Mouse (Mus musculus): Measurements from ENCODE around the gene Galntl6. TPM values are rescaled to one million over a fixed set of nuclear protein-coding genes. Genes with fewer than 3 reads are reported as not detected.

Gene Galntl6
- polyA plus RNA-seq, 1 experiment from 2014 or later, result 0.12 TPM

DNA sequence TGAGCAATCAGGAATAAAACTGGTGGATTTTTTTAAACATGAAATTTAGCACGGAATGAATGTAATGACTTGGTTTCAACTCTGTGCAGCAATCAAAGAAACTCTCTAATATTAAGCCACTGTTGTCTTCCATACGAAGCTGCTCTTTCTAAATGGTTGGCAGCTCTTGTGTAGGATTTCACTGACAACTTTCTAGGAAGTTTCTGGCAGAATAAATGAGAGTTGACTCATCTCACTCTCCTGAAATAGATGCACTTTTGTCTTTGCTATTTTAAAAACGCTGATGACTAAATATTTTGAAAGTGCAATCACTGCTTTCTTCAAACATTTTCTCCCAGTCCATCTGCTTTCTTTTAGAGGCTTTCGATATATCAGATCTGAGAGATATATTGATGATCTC lies 256.8 kb downstream of the Galntl6 start:
- ATAC-seq (ENCODE audit: insufficient read depth), result no peak
- H3K4me3 ChIP-seq (ENCODE audit: low read depth, low read length), result no peak overlapping the region
- H3K4me1 ChIP-seq (ENCODE audit: insufficient read depth), result no peaks in the 10 kb centered on the region
- 71% methylated on average over 4 of the region's 4 CpGs for WGBS
- no peak for TF ChIP-seq CTCF (IDR thresholded peaks at IDR 0.05; ENCODE audit: low read depth)
- H3K27me3 ChIP-seq (ENCODE audit: insufficient read depth, low read length), result no peaks in the 10 kb centered on the region
- DNase-seq, result no peak
- no peak overlapping the region for H3K9ac ChIP-seq
- H3K4me2 ChIP-seq, result no peak overlapping the region
- H3K9me3 ChIP-seq (ENCODE audit: low read depth, low read length), result no peaks in the 10 kb centered on the region
- H3K36me3 ChIP-seq (ENCODE audit: insufficient read depth), result no peaks in the 10 kb centered on the region
- H3K27ac ChIP-seq (ENCODE audit: low read depth), result no peak overlapping the region

DNA sequence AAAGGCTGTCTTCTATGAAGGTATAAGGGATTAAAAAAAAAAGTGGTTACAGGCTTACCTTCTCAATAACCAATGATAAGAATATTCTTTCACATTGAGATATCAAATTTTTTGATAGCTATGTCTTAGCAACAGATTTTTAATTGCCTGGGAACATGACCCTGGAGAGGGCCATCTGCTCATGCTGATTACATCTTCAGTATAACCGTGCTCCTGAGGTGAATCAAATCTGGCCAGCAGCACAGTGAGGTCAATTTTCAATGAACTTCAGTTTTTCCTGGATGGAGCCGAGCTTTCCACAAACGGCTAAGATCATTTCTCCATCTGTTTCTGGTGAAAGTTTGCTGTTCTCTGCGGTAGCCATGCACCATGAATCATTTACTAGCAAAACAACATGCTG lies 306.0 kb downstream of the Galntl6 start:
- no peak for TF ChIP-seq CTCF (IDR thresholded peaks at IDR 0.05; ENCODE audit: low read depth)
- Histone ChIP-seq H3K9me3 (ENCODE audit: low read depth, low read length) (no peaks in the 10 kb centered on the region), H3K4me2 (no peak overlapping the region), H3K27ac (ENCODE audit: low read depth) (no peak overlapping the region), H3K36me3 (ENCODE audit: insufficient read depth) (no peaks in the 10 kb centered on the region), H3K4me1 (ENCODE audit: insufficient read depth) (no peaks in the 10 kb centered on the region), H3K27me3 (ENCODE audit: insufficient read depth, low read length) (no peaks in the 10 kb centered on the region), H3K9ac (no peak overlapping the region), H3K4me3 (ENCODE audit: low read depth, low read length) (no peak overlapping the region)
- no peak for DNase-seq
- ATAC-seq (ENCODE audit: insufficient read depth), result no peak
- 67% methylated on average over 4 of the region's 4 CpGs for WGBS

DNA sequence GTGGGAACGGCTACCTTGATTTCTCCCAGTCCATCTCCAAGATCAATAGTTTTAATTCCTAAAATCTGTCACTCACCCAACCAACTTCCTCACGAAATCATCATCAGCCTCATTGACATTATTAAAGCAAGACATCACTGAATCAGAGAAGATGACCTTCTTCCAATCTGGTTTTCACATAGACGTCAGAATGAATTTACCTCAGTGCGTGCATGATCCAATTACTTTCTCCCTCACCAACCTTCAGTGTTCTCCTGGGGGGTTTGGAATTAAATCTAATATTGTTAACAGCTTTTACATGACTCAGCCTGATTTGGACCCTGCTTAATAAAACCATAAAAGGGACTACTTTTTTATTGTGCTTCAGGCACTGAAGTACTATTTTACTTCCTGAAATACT lies 307.7 kb downstream of the Galntl6 start:
- Histone ChIP-seq H3K27me3 (ENCODE audit: insufficient read depth, low read length) (no peaks in the 10 kb centered on the region), H3K4me2 (no peak overlapping the region), H3K4me3 (ENCODE audit: low read depth, low read length) (no peak overlapping the region), H3K9me3 (ENCODE audit: low read depth, low read length) (no peaks in the 10 kb centered on the region), H3K4me1 (ENCODE audit: insufficient read depth) (no peaks in the 10 kb centered on the region), H3K27ac (ENCODE audit: low read depth) (no peak overlapping the region), H3K9ac (no peak overlapping the region), H3K36me3 (ENCODE audit: insufficient read depth) (no peaks in the 10 kb centered on the region)
- TF ChIP-seq CTCF (IDR thresholded peaks at IDR 0.05; ENCODE audit: low read depth), result no peak
- DNase-seq (no peak), ATAC-seq (ENCODE audit: insufficient read depth) (no peak)
- WGBS, result 82% methylated on average over 4 of the region's 4 CpGs

DNA sequence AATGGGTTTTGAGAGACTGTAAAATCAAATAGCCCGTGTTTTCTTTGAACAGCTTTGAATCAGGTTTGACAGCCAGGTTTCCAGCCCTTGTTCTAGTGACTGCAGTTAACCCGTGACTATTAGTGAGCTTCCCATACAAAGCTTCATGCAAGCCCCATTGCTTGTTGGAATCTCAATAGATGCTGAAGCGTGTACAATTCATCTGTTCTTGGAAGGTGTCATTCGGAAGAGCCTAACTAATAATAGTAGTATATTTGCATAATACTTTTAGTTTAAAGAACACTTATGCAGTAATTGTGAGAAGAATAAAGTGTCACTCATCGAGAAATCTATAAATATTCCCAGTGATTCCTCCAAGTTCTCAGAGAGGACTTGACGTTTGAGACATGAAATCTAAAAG lies 314.6 kb downstream of the Galntl6 start:
- no peak for ATAC-seq (ENCODE audit: insufficient read depth)
- no peaks in the 10 kb centered on the region for H3K27me3 ChIP-seq (ENCODE audit: insufficient read depth, low read length)
- H3K9me3 ChIP-seq (ENCODE audit: low read depth, low read length), result no peaks in the 10 kb centered on the region
- no peak overlapping the region for H3K4me2 ChIP-seq
- no peak overlapping the region for H3K27ac ChIP-seq (ENCODE audit: low read depth)
- H3K36me3 ChIP-seq (ENCODE audit: insufficient read depth), result no peaks in the 10 kb centered on the region
- no peak for DNase-seq
- H3K4me3 ChIP-seq (ENCODE audit: low read depth, low read length), result no peak overlapping the region
- H3K4me1 ChIP-seq (ENCODE audit: insufficient read depth), result no peaks in the 10 kb centered on the region
- no peak for TF ChIP-seq CTCF (IDR thresholded peaks at IDR 0.05; ENCODE audit: low read depth)
- WGBS, result 74% methylated on average over 6 of the region's 6 CpGs
- no peak overlapping the region for H3K9ac ChIP-seq

DNA sequence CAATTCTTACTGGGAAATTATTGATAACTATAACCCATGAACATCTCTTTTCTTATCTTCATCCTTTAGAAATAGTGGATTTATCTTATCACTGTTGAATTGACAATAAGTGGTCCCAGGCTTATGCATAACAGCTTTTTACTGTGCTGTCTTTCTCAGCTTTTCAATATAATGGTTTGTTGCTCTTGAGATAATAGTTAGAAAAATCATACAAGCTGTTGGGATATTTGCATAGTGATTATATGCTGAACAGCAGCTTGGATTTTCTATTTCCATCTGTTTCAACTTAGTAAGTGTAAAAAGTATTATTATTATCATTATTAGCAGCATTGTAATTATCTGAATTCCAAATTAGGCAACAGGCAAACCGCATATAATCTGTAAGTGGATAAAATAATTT lies 337.1 kb downstream of the Galntl6 start:
- Histone ChIP-seq H3K36me3 (ENCODE audit: insufficient read depth) (no peaks in the 10 kb centered on the region), H3K4me1 (ENCODE audit: insufficient read depth) (no peaks in the 10 kb centered on the region), H3K27me3 (ENCODE audit: insufficient read depth, low read length) (no peaks in the 10 kb centered on the region), H3K9ac (no peak overlapping the region), H3K4me2 (no peak overlapping the region), H3K4me3 (ENCODE audit: low read depth, low read length) (no peak overlapping the region), H3K27ac (ENCODE audit: low read depth) (no peak overlapping the region), H3K9me3 (ENCODE audit: low read depth, low read length) (no peaks in the 10 kb centered on the region)
- ATAC-seq (ENCODE audit: insufficient read depth) (no peak), DNase-seq (no peak)
- TF ChIP-seq CTCF (IDR thresholded peaks at IDR 0.05; ENCODE audit: low read depth), result no peak
- WGBS, result 91% methylated on average over 1 of the region's 1 CpGs

DNA sequence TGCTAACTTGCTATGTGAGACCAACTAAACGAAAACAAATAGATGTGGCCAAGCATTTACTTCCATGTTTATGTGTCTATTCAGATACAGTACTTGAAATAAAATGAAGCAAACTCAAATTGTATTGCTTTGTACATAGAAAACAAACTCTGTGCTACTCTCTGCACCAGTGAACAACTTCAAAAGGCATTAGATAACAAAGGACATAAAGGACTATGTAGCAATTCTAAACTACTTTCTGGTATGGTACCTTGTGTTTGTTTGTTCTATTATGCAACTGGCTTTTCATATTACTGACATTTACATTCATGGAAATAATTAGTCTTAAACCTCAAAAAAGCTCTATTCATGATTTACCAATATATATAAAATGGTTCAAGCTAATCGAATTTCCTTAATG lies 344.4 kb downstream of the Galntl6 start:
- no peak overlapping the region for H3K4me2 ChIP-seq
- 67% methylated on average over 2 of the region's 2 CpGs for WGBS
- no peaks in the 10 kb centered on the region for H3K9me3 ChIP-seq (ENCODE audit: low read depth, low read length)
- DNase-seq (no peak), ATAC-seq (ENCODE audit: insufficient read depth) (no peak)
- no peak for TF ChIP-seq CTCF (IDR thresholded peaks at IDR 0.05; ENCODE audit: low read depth)
- H3K4me3 ChIP-seq (ENCODE audit: low read depth, low read length), result no peak overlapping the region
- H3K4me1 ChIP-seq (ENCODE audit: insufficient read depth), result no peaks in the 10 kb centered on the region
- H3K27me3 ChIP-seq (ENCODE audit: insufficient read depth, low read length), result no peaks in the 10 kb centered on the region
- no peak overlapping the region for H3K27ac ChIP-seq (ENCODE audit: low read depth)
- no peaks in the 10 kb centered on the region for H3K36me3 ChIP-seq (ENCODE audit: insufficient read depth)
- H3K9ac ChIP-seq, result no peak overlapping the region

DNA sequence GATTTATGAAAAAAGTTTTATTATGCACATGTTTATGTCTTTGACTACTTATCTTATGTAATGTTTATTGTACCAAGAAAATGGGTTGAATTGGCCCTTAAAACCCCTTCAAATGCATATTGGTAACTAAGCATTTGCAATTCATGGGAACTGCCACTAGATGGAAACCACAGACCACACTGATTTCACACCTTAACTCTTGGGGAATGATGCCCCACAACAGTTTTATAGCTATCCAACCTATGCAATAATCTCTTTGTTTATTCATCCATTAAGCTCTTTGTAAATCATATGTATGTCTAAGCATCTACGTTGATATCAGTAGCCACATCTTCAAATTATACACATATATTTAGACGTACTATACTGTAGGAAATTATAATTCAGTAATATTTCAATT lies 346.3 kb downstream of the Galntl6 start:
- TF ChIP-seq CTCF (IDR thresholded peaks at IDR 0.05; ENCODE audit: low read depth), result peak; percentile 78
- Histone ChIP-seq H3K9ac (no peak overlapping the region), H3K4me1 (ENCODE audit: insufficient read depth) (no peaks in the 10 kb centered on the region), H3K4me2 (no peak overlapping the region), H3K27ac (ENCODE audit: low read depth) (no peak overlapping the region), H3K27me3 (ENCODE audit: insufficient read depth, low read length) (no peaks in the 10 kb centered on the region), H3K36me3 (ENCODE audit: insufficient read depth) (no peaks in the 10 kb centered on the region), H3K9me3 (ENCODE audit: low read depth, low read length) (no peaks in the 10 kb centered on the region), H3K4me3 (ENCODE audit: low read depth, low read length) (no peak overlapping the region)
- 42% methylated on average over 2 of the region's 2 CpGs for WGBS
- DNase-seq (peak; percentile 70), ATAC-seq (ENCODE audit: insufficient read depth) (no peak)

DNA sequence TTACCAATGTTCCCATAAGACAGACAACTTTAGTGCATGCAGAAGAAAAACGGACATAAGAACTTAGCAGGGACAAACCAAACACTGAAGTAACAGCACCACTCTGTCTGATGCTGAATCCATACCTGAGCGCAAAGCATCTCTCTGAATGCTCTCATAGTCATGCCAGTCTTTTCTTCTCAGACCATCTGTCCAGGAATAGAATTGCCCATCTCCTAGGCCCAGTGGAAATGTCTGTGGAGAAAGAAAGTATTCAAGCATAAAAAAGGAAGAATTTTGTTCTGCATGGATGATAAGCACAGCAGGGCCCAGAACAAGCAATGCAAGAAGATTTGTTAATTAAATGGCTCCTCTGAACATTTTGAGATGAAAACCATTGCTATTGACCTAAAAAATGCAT lies 376.7 kb downstream of the Galntl6 start:
- Histone ChIP-seq H3K27ac (ENCODE audit: low read depth) (no peak overlapping the region), H3K36me3 (ENCODE audit: insufficient read depth) (no peaks in the 10 kb centered on the region), H3K9ac (no peak overlapping the region), H3K4me1 (ENCODE audit: insufficient read depth) (no peaks in the 10 kb centered on the region), H3K4me3 (ENCODE audit: low read depth, low read length) (no peak overlapping the region), H3K27me3 (ENCODE audit: insufficient read depth, low read length) (no peaks in the 10 kb centered on the region), H3K9me3 (ENCODE audit: low read depth, low read length) (no peaks in the 10 kb centered on the region), H3K4me2 (no peak overlapping the region)
- no peak for TF ChIP-seq CTCF (IDR thresholded peaks at IDR 0.05; ENCODE audit: low read depth)
- ATAC-seq (ENCODE audit: insufficient read depth) (no peak), DNase-seq (no peak)
- WGBS, result 85% methylated on average over 2 of the region's 2 CpGs
